Mouse (Mus musculus): ENCODE data around the gene Mthfd1. TPM values are rescaled to one million over a fixed set of nuclear protein-coding genes. Genes with fewer than 3 reads are reported as not detected.

The Mthfd1 gene
- total RNA-seq, 1 experiment = 182 TPM

DNA sequence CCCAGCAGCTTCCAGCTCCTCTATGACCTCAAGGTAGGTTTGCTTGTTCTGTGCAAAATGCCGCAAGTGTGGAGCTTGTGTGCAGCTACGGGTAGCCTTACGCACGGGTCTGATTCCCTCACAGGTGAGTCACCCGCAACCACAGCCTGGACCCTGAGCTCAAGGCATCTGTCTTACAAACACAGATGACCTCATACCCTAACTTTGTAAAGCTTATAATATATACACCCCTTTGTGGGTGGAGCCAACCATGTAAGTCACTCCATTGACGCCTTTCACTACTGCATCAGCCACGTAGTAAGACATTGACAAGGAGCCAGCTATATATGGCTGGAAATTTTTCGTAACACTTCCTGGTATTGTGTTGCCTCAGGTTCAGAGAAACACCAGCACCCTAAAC lies 56.9 kb downstream of the Mthfd1 start:
- peaks cover 64% of the 10 kb centered on the region for H3K36me3 ChIP-seq (ENCODE audit: control insufficient read depth, insufficient read depth, low read length, poor library complexity, severe bottlenecking)
- no peak for DNase-seq (ENCODE audit: low read depth, low spot score)

DNA sequence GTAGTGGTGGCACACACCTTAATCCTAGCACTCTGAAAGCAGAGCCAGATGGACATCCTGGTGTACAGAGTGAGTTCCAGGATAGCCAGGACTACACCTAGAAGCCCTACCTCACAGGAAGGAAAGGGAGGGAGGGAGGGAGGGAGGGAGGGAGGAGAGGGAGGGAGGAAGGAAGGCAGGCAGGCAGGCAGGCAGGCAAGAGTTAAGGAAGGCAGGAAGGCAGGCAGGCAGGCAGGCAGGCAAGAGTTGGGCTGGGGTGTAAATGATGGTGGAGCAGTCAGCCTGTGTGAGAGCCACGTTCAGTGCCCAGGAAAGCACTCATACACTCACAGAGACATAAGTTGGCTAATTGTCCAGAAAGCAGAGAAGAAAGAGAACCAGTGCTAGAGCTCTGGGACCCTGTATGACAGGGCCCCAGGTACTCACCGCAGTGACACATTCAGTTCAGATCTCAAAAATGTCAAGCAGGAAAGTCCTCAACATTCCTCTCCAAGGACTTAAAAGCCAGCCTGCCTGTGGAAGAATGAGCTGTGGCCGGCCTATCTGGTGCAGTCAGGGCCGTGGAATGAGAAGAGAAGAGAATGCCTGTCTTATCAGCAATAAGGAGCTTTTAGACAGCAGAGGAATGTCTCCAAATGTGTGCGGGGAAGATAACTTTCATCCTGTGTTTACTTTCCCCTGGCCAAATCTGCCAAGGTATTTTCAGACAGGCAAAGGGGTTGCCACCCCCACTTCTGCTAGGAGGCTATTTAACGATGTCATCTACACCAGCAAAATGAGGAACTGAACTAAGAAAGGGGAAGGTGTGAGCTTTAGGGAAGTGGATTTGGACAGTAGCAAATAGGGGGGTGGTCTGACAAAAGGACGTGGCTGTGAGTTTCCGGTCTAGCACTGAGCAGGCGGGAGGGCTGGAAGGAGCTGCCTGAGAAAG lies 63.4 kb downstream of the Mthfd1 start:
- Histone ChIP-seq H3K4me3 (ENCODE audit: insufficient read depth in 1 of 2, low read depth in 1 of 2, low read length in 2 of 2, poor library complexity in 1 of 2, severe bottlenecking in 1 of 2) (no peak overlapping the region), H3K4me1 (ENCODE audit: control insufficient read depth in 2 of 2, insufficient read depth in 2 of 2, low read length in 2 of 2, poor library complexity in 1 of 2) (no peaks in the 10 kb centered on the region), H3K9me3 (ENCODE audit: control insufficient read depth, insufficient read depth, low read depth, low read length) (no peaks in the 10 kb centered on the region), H3K9ac (ENCODE audit: insufficient read depth, low read depth, low read length, poor library complexity, severe bottlenecking) (no peak overlapping the region), H3K36me3 (ENCODE audit: control insufficient read depth, insufficient read depth, low read length, poor library complexity, severe bottlenecking) (peaks cover 59% of the 10 kb centered on the region), H3K27ac (ENCODE audit: insufficient read depth, low read depth, low read length, poor library complexity, severe bottlenecking) (no peak overlapping the region)
- DNase-seq (ENCODE audit: low read depth, low spot score) = no peak
- TF ChIP-seq ZNF384 (IDR thresholded peaks at IDR 0.05; ENCODE audit: low read depth, low read length) (no peak), ZC3H11A (IDR thresholded peaks at IDR 0.05; ENCODE audit: borderline replicate concordance, low read depth, low read length) (no peak), HCFC1 (IDR thresholded peaks at IDR 0.05; ENCODE audit: borderline replicate concordance, insufficient read depth, low read length) (no peak), MAFK (IDR thresholded peaks at IDR 0.05; ENCODE audit: insufficient read depth, low read depth, low read length) (no peak), CHD2 (IDR thresholded peaks at IDR 0.05; ENCODE audit: low read depth, low read length) (no peak)
- in situ Hi-C loops (cut with MboI; ENCODE audit: low sequenced_read_pairs in 2 of 2, unreplicated experiment in 2 of 2) = no loop called here

More for the DNA sequence above, 56.9 kb downstream of the Mthfd1 start:
- no peak overlapping the region for H3K9ac ChIP-seq (ENCODE audit: insufficient read depth, low read depth, low read length, poor library complexity, severe bottlenecking)
- H3K4me3 ChIP-seq (ENCODE audit: insufficient read depth in 1 of 2, low read depth in 1 of 2, low read length in 2 of 2, poor library complexity in 1 of 2, severe bottlenecking in 1 of 2) = no peak overlapping the region
- in situ Hi-C loops (cut with MboI; ENCODE audit: low sequenced_read_pairs in 2 of 2, unreplicated experiment in 2 of 2) = no loop called here
- TF ChIP-seq MAFK (IDR thresholded peaks at IDR 0.05; ENCODE audit: insufficient read depth, low read depth, low read length) (no peak), ZNF384 (IDR thresholded peaks at IDR 0.05; ENCODE audit: low read depth, low read length) (no peak), ZC3H11A (IDR thresholded peaks at IDR 0.05; ENCODE audit: borderline replicate concordance, low read depth, low read length) (no peak), HCFC1 (IDR thresholded peaks at IDR 0.05; ENCODE audit: borderline replicate concordance, insufficient read depth, low read length) (no peak), CHD2 (IDR thresholded peaks at IDR 0.05; ENCODE audit: low read depth, low read length) (no peak)
- no peaks in the 10 kb centered on the region for H3K9me3 ChIP-seq (ENCODE audit: control insufficient read depth, insufficient read depth, low read depth, low read length)
- H3K4me1 ChIP-seq (ENCODE audit: control insufficient read depth in 2 of 2, insufficient read depth in 2 of 2, low read length in 2 of 2, poor library complexity in 1 of 2) = peaks cover 0 to under 1% of the 10 kb centered on the region in 2 experiments; a peak in 1 of 4 replicates
- no peak overlapping the region for H3K27ac ChIP-seq (ENCODE audit: insufficient read depth, low read depth, low read length, poor library complexity, severe bottlenecking)

DNA sequence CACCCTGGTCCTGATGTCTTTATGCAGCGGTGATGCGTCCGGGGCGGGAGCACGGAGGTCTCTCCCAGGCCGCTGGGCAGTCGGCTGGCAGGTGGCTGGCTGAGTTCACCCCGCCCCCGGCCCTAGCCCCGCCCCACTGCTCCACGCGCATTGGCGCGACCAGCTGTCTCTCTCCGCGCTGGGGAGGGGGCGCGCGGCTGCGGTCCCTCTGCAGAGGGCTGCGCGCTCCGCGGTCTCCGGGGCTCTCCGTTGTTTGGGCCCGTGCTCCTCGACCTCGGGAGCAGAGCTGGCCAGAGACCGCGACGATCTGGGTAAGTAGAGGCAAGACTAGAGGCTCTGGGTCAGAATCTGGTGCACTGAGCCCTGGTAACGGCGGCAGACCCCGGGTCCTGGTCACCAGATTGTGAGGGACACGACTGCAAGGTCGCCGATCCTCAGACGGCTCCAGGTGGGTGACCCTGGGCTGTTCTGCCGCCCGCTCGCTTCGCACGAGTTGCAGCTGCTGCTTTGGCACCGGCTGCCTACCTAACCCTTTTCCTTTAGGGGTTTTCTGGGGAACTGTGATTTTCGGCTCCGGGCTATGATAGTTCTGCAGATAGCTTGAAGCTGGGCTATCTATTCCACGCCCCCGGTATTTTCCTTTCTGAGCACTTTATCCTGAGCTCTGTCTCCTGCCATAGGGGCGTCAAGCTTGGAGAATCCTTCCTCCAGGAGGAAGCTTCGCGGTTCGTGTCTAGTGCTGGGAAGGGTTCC lies 69.8 kb downstream of the Mthfd1 start, which contains the start of gene Akap5:
TSS of gene Akap5 (plus strand) at position 213 of the 753 bp plus-strand sequence.
- peak; percentile 67 for DNase-seq (ENCODE audit: low read depth, low spot score)
- peaks cover 0 to 2% of the 10 kb centered on the region in 2 experiments; a peak in 1 of 4 replicates for H3K4me1 ChIP-seq (ENCODE audit: control insufficient read depth in 2 of 2, insufficient read depth in 2 of 2, low read length in 2 of 2, poor library complexity in 1 of 2)
- H3K36me3 ChIP-seq (ENCODE audit: control insufficient read depth, insufficient read depth, low read length, poor library complexity, severe bottlenecking) = peaks cover 28% of the 10 kb centered on the region
- H3K9me3 ChIP-seq (ENCODE audit: control insufficient read depth, insufficient read depth, low read depth, low read length) = no peaks in the 10 kb centered on the region
- peak within 1 kb of the TSS; percentile 58 for H3K9ac ChIP-seq (ENCODE audit: insufficient read depth, low read depth, low read length, poor library complexity, severe bottlenecking)
- in situ Hi-C loops (cut with MboI; ENCODE audit: low sequenced_read_pairs in 2 of 2, unreplicated experiment in 2 of 2) = loop anchor here in 1 of 2 experiments (25.0 kb wide), 2 partner anchors 313 to 538 kb away; no protein-coding TSS in a partner anchor
- H3K27ac ChIP-seq (ENCODE audit: insufficient read depth, low read depth, low read length, poor library complexity, severe bottlenecking) = no peak within 1 kb of the TSS
- no peak for TF ChIP-seq MAFK (IDR thresholded peaks at IDR 0.05; ENCODE audit: insufficient read depth, low read depth, low read length)
- TF ChIP-seq CHD2 (IDR thresholded peaks at IDR 0.05; ENCODE audit: low read depth, low read length) = no peak
- 0 out of 2 replicates have a peak, but pooled peaks have one; percentile 13 for TF ChIP-seq HCFC1 (IDR thresholded peaks at IDR 0.05; ENCODE audit: borderline replicate concordance, insufficient read depth, low read length)
- H3K4me3 ChIP-seq (ENCODE audit: insufficient read depth in 1 of 2, low read depth in 1 of 2, low read length in 2 of 2, poor library complexity in 1 of 2, severe bottlenecking in 1 of 2) = peak within 1 kb of the TSS; percentile 65 to 86

DNA sequence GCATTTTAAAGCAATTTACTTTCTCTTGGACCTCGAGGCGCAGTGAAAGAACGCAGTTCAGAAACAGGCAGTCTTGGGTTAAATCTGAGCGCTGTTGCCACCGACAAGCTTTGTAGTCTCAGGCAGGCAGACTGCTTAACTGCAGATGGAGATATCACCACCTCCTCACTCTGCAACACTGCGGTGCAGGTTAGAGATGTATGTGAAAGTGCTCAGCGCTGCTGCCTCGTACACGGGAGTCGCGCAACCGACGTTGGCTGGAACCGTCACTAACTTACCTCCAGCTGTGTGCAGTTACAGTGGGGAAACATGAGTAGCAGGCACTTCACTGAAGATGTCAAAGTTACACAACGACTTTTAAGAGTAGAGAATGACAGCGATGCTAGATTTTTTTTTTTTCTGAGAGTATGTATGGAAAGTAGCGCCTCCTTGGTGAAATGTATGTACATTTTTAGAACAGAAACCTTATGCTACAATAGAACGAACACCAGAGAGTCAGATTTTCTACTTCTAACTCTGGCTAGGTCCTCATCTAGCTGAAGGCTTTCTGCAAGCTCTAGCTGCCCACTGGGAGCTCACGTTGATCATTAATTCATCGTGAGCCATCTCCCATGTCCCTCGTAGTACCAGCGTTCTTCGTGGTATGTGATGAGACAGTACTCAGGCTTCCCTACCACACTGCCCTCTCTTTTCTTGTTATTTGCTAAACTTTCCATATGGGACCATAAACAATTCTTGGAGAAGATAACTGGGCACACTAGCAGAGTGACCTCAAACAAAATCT lies 71.5 kb downstream of the Mthfd1 start:
- no peaks in the 10 kb centered on the region for H3K9me3 ChIP-seq (ENCODE audit: control insufficient read depth, insufficient read depth, low read depth, low read length)
- peaks cover 15% of the 10 kb centered on the region; the same call in 1 of the 2 replicates for H3K36me3 ChIP-seq (ENCODE audit: control insufficient read depth, insufficient read depth, low read length, poor library complexity, severe bottlenecking)
- in situ Hi-C loops (cut with MboI; ENCODE audit: low sequenced_read_pairs in 2 of 2, unreplicated experiment in 2 of 2) = loop anchor here in 1 of 2 experiments (25.0 kb wide), 2 partner anchors 314 to 539 kb away; no protein-coding TSS in a partner anchor
- DNase-seq (ENCODE audit: low read depth, low spot score) = no peak
- no peak overlapping the region for H3K4me3 ChIP-seq (ENCODE audit: insufficient read depth in 1 of 2, low read depth in 1 of 2, low read length in 2 of 2, poor library complexity in 1 of 2, severe bottlenecking in 1 of 2)
- TF ChIP-seq MAFK (IDR thresholded peaks at IDR 0.05; ENCODE audit: insufficient read depth, low read depth, low read length) (no peak), HCFC1 (IDR thresholded peaks at IDR 0.05; ENCODE audit: borderline replicate concordance, insufficient read depth, low read length) (no peak), ZNF384 (IDR thresholded peaks at IDR 0.05; ENCODE audit: low read depth, low read length) (no peak), CHD2 (IDR thresholded peaks at IDR 0.05; ENCODE audit: low read depth, low read length) (no peak), ZC3H11A (IDR thresholded peaks at IDR 0.05; ENCODE audit: borderline replicate concordance, low read depth, low read length) (no peak)
- H3K9ac ChIP-seq (ENCODE audit: insufficient read depth, low read depth, low read length, poor library complexity, severe bottlenecking) = no peak overlapping the region
- peaks cover 0 to 2% of the 10 kb centered on the region in 2 experiments; a peak in 1 of 4 replicates for H3K4me1 ChIP-seq (ENCODE audit: control insufficient read depth in 2 of 2, insufficient read depth in 2 of 2, low read length in 2 of 2, poor library complexity in 1 of 2)
- H3K27ac ChIP-seq (ENCODE audit: insufficient read depth, low read depth, low read length, poor library complexity, severe bottlenecking) = no peak overlapping the region

Data from ES-E14 (cell line).